Mouse (Mus musculus): ENCODE measurements at regions not wholly inside any gene's neighbourhood (a gene's known extent, or its start where the extent isn't known, plus 50 kb on each side); places are given as distances from the start of the nearest gene placed in this dataset.
A peak's percentile ranks its signal among the peaks of the same experiment; 100 is the strongest.

- WGBS, result 83% methylated on average over 5 of the region's 5 CpGs
- no peak for ATAC-seq (ENCODE audit: low FRiP score, low read depth)
- H3K27me3 ChIP-seq (replicated peaks), result no peaks in the 10 kb centered on the region
- no peaks in the 10 kb centered on the region for H3K9me3 ChIP-seq
- H3K4me2 ChIP-seq (replicated peaks), result no peak overlapping the region
- H3K4me3 ChIP-seq, result no peak overlapping the region
- H3K4me1 ChIP-seq, result no peaks in the 10 kb centered on the region
- H3K27ac ChIP-seq, result no peak overlapping the region
- H3K36me3 ChIP-seq, result no peaks in the 10 kb centered on the region
- no peak overlapping the region for H3K9ac ChIP-seq
Observed at GRCm38 (mm10) chr9:93969118-93969517, 568.8 kb downstream of the 1190002N15Rik start.

GRCm38 (mm10) chr9:93955235-93956040 is 582.4 kb downstream of the 1190002N15Rik start:
- H3K4me2 ChIP-seq (replicated peaks), result no peak overlapping the region
- H3K36me3 ChIP-seq, result no peaks in the 10 kb centered on the region
- ATAC-seq (ENCODE audit: low FRiP score, low read depth), result no peak
- H3K27ac ChIP-seq, result no peak overlapping the region
- no peaks in the 10 kb centered on the region for H3K9me3 ChIP-seq
- H3K27me3 ChIP-seq (replicated peaks), result no peaks in the 10 kb centered on the region
- no peaks in the 10 kb centered on the region for H3K4me1 ChIP-seq
- H3K9ac ChIP-seq, result no peak overlapping the region
- no peak overlapping the region for H3K4me3 ChIP-seq

- H3K36me3 ChIP-seq, result no peaks in the 10 kb centered on the region
Observed at GRCm38 (mm10) chr9:93948671-93949070, 589.2 kb downstream of the 1190002N15Rik start.

GRCm38 (mm10) chr9:93947053-93947452 is 590.8 kb downstream of the 1190002N15Rik start:
- no peaks in the 10 kb centered on the region for H3K4me1 ChIP-seq
- ATAC-seq (ENCODE audit: low FRiP score, low read depth), result no peak
- H3K9ac ChIP-seq, result no peak overlapping the region
- H3K27ac ChIP-seq, result no peak overlapping the region
- WGBS, result 89% methylated on average over 1 of the region's 1 CpGs
- no peak overlapping the region for H3K4me3 ChIP-seq
- no peaks in the 10 kb centered on the region for H3K27me3 ChIP-seq (replicated peaks)
- no peaks in the 10 kb centered on the region for H3K36me3 ChIP-seq
- no peak overlapping the region for H3K4me2 ChIP-seq (replicated peaks)
- no peaks in the 10 kb centered on the region for H3K9me3 ChIP-seq

More at GRCm38 (mm10) chr9:93948671-93949070, 589.2 kb downstream of the 1190002N15Rik start:
- Histone ChIP-seq H3K9me3 (no peaks in the 10 kb centered on the region), H3K27me3 (replicated peaks) (no peaks in the 10 kb centered on the region), H3K27ac (no peak overlapping the region), H3K4me3 (no peak overlapping the region), H3K4me1 (no peaks in the 10 kb centered on the region), H3K4me2 (replicated peaks) (no peak overlapping the region), H3K9ac (no peak overlapping the region)
- no peak for ATAC-seq (ENCODE audit: low FRiP score, low read depth)
- WGBS, result 77% methylated on average over 1 of the region's 1 CpGs

GRCm38 (mm10) chr9:93940193-93940592 is 597.7 kb downstream of the 1190002N15Rik start:
- Histone ChIP-seq H3K27ac (no peak overlapping the region), H3K9ac (no peak overlapping the region), H3K4me3 (no peak overlapping the region), H3K36me3 (no peaks in the 10 kb centered on the region), H3K4me2 (replicated peaks) (no peak overlapping the region), H3K9me3 (no peaks in the 10 kb centered on the region), H3K27me3 (replicated peaks) (no peaks in the 10 kb centered on the region), H3K4me1 (no peaks in the 10 kb centered on the region)
- no peak for ATAC-seq (ENCODE audit: low FRiP score, low read depth)
- WGBS, result 43% methylated on average over 3 of the region's 3 CpGs

- H3K36me3 ChIP-seq, result no peaks in the 10 kb centered on the region
- WGBS, result 73% methylated on average over 2 of the region's 2 CpGs
- no peak overlapping the region for H3K27ac ChIP-seq
Observed at GRCm38 (mm10) chr9:93930684-93931083, 607.2 kb downstream of the 1190002N15Rik start.

GRCm38 (mm10) chr9:93889256-93889655 is 648.6 kb downstream of the 1190002N15Rik start:
- Histone ChIP-seq H3K9me3 (no peaks in the 10 kb centered on the region), H3K27me3 (replicated peaks) (no peaks in the 10 kb centered on the region), H3K4me3 (no peak overlapping the region), H3K36me3 (no peaks in the 10 kb centered on the region), H3K4me1 (no peaks in the 10 kb centered on the region), H3K9ac (no peak overlapping the region), H3K4me2 (replicated peaks) (no peak overlapping the region), H3K27ac (no peak overlapping the region)
- WGBS, result 66% methylated on average over 1 of the region's 1 CpGs
- no peak for ATAC-seq (ENCODE audit: low FRiP score, low read depth)

More at GRCm38 (mm10) chr9:93930684-93931083, 607.2 kb downstream of the 1190002N15Rik start:
- no peak overlapping the region for H3K4me3 ChIP-seq
- H3K27me3 ChIP-seq (replicated peaks), result no peaks in the 10 kb centered on the region
- peaks cover 3% of the 10 kb centered on the region; the same call in 1 of the 2 replicates for H3K9me3 ChIP-seq
- no peak overlapping the region for H3K4me2 ChIP-seq (replicated peaks)
- ATAC-seq (ENCODE audit: low FRiP score, low read depth), result no peak
- H3K9ac ChIP-seq, result no peak overlapping the region
- no peaks in the 10 kb centered on the region for H3K4me1 ChIP-seq

- peak; percentile 85 for ATAC-seq (ENCODE audit: low FRiP score, low read depth)
Observed at GRCm38 (mm10) chr9:93880112-93880511, 657.8 kb downstream of the 1190002N15Rik start.

GRCm38 (mm10) chr9:93879572-93879971 is 658.3 kb downstream of the 1190002N15Rik start:
- Histone ChIP-seq H3K4me3 (no peak overlapping the region), H3K9ac (no peak overlapping the region), H3K36me3 (no peaks in the 10 kb centered on the region), H3K4me2 (replicated peaks) (no peak overlapping the region), H3K27me3 (replicated peaks) (no peaks in the 10 kb centered on the region), H3K9me3 (no peaks in the 10 kb centered on the region), H3K4me1 (no peaks in the 10 kb centered on the region), H3K27ac (no peak overlapping the region)
- 54% methylated on average over 2 of the region's 2 CpGs for WGBS
- ATAC-seq (ENCODE audit: low FRiP score, low read depth), result peak; percentile 56; the same call in 1 of the 2 replicates

More at GRCm38 (mm10) chr9:93880112-93880511, 657.8 kb downstream of the 1190002N15Rik start:
- H3K36me3 ChIP-seq, result no peaks in the 10 kb centered on the region
- no peaks in the 10 kb centered on the region for H3K9me3 ChIP-seq
- H3K4me1 ChIP-seq, result no peaks in the 10 kb centered on the region
- no peak overlapping the region for H3K4me3 ChIP-seq
- H3K27me3 ChIP-seq (replicated peaks), result no peaks in the 10 kb centered on the region
- no peak overlapping the region for H3K27ac ChIP-seq
- WGBS, result 21% methylated on average over 2 of the region's 2 CpGs
- no peak overlapping the region for H3K4me2 ChIP-seq (replicated peaks)
- no peak overlapping the region for H3K9ac ChIP-seq

GRCm38 (mm10) chr9:93870778-93871177 is 667.1 kb downstream of the 1190002N15Rik start:
- Histone ChIP-seq H3K4me1 (no peaks in the 10 kb centered on the region), H3K4me2 (replicated peaks) (no peak overlapping the region), H3K9me3 (no peaks in the 10 kb centered on the region), H3K27me3 (replicated peaks) (no peaks in the 10 kb centered on the region), H3K9ac (no peak overlapping the region), H3K4me3 (no peak overlapping the region), H3K36me3 (no peaks in the 10 kb centered on the region), H3K27ac (no peak overlapping the region)
- 87% methylated on average over 7 of the region's 7 CpGs for WGBS
- ATAC-seq (ENCODE audit: low FRiP score, low read depth), result no peak

- Histone ChIP-seq H3K4me2 (replicated peaks) (no peak overlapping the region), H3K9me3 (no peaks in the 10 kb centered on the region), H3K36me3 (no peaks in the 10 kb centered on the region), H3K4me1 (no peaks in the 10 kb centered on the region), H3K9ac (no peak overlapping the region), H3K27ac (no peak overlapping the region), H3K27me3 (replicated peaks) (no peaks in the 10 kb centered on the region), H3K4me3 (no peak overlapping the region)
- 76% methylated on average over 2 of the region's 2 CpGs for WGBS
- ATAC-seq (ENCODE audit: low FRiP score, low read depth), result no peak
Observed at GRCm38 (mm10) chr9:93857937-93858336, 679.9 kb downstream of the 1190002N15Rik start.

GRCm38 (mm10) chr9:93846411-93846810 is 691.5 kb downstream of the 1190002N15Rik start:
- Histone ChIP-seq H3K4me1 (no peaks in the 10 kb centered on the region), H3K36me3 (no peaks in the 10 kb centered on the region), H3K9ac (no peak overlapping the region), H3K27ac (no peak overlapping the region), H3K4me3 (no peak overlapping the region), H3K9me3 (no peaks in the 10 kb centered on the region), H3K27me3 (replicated peaks) (no peaks in the 10 kb centered on the region), H3K4me2 (replicated peaks) (no peak overlapping the region)
- ATAC-seq (ENCODE audit: low FRiP score, low read depth), result no peak

- 84% methylated on average over 5 of the region's 5 CpGs for WGBS
- ATAC-seq (ENCODE audit: low FRiP score, low read depth), result no peak
- no peaks in the 10 kb centered on the region for H3K36me3 ChIP-seq
- H3K4me3 ChIP-seq, result no peak overlapping the region
- no peaks in the 10 kb centered on the region for H3K9me3 ChIP-seq
- H3K4me2 ChIP-seq (replicated peaks), result no peak overlapping the region
- no peaks in the 10 kb centered on the region for H3K4me1 ChIP-seq
- H3K9ac ChIP-seq, result no peak overlapping the region
- no peaks in the 10 kb centered on the region for H3K27me3 ChIP-seq (replicated peaks)
- no peak overlapping the region for H3K27ac ChIP-seq
Observed at GRCm38 (mm10) chr9:93843869-93844268, 694.0 kb downstream of the 1190002N15Rik start.
